Mouse (Mus musculus): Measurements from ENCODE around the gene Dyrk1a.

Dyrk1a gene

GRCm38 (mm10) chr16:94714483-94714882 lies 144.7 kb downstream of the Dyrk1a start:
- no peak for DNase-seq (ENCODE audit: low read depth, low spot score)

- DNase-seq (ENCODE audit: low read depth, low spot score), result no peak
These were observed 147.2 kb downstream of the Dyrk1a start for GRCm38 (mm10) chr16:94717051-94717450.

DNA sequence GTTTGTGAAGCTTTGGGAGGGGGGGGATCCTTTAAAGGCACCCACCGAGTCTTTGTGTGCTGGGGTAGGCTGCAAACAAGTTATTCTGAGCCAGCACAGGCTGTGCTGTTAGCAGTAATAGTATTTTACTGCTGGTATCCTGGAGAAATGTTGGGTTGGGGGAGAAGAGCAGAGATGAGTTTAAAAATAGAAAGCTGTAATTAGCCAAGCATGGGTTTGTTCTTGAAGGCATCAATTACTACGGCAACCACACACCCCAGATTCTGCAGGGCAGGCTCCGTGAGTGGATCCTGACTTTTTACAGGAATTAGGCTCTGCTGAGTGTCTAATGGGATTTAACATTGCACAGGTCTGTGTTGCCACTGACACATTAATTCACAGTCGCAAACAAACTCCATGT lies 149.1 kb downstream of the Dyrk1a start:
- DNase-seq (ENCODE audit: low read depth, low spot score), result no peak

DNA sequence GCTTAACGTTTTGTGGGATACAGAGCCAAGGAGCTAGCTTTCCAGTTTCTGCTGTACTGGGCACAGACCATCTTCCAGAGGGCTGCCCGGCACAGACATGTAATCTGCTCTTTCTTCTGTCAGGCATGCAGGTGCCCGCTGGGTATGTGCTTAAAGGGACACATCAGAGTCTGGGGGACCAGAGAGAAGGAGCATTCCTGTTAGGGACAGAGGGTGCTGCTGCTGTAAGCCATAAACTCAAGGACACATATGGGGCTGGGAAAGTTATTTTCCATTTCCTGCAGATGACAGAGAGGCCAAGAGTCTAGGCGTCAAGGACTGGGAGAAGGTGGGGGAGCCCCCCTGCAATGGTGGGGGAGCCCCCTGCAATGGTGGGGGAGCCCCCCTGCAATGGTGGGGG lies 149.7 kb downstream of the Dyrk1a start:
- no peak for DNase-seq (ENCODE audit: low read depth, low spot score)

DNA sequence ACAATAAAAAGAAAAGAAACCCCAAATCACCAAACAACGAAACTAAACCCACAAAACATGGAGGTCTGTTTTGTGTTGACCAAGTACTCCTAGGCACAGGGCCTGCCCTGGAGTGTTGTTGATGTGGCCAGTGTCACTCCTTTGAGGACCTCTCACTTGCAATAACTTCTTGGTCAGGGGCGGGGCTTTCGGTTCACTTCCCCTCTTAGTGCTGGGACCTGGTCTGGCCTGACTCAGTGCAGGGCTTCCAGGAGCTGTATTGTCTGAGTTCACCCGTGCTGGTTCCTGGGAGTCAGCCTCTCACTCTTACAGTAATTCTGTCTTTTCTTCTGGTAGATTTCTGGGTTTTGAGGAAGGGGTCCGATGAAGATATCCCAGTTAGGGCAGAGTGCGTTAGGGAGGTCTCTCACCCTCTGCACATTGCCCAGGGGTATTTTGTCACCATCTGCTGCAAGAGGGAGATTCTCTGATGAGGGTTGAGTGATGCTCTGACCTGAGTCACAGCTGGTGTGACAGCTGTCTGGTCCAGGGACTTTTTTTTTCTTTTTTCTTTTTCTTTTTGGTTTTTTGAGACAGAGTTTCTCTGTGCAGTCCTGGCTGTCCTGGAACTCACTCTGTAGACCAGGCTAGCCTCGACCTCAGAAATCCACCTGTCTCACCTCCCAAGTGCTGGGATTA lies 150.8 kb downstream of the Dyrk1a start:
- DNase-seq (ENCODE audit: low read depth, low spot score), result no peak

- DNase-seq (ENCODE audit: low read depth, low spot score), result no peak
These were observed 151.8 kb downstream of the Dyrk1a start for GRCm38 (mm10) chr16:94721549-94722006.

GRCm38 (mm10) chr16:94722936-94723335 lies 153.1 kb downstream of the Dyrk1a start:
- DNase-seq (ENCODE audit: low read depth, low spot score), result no peak

- DNase-seq (ENCODE audit: low read depth, low spot score), result peak; percentile 56
These were observed 154.3 kb downstream of the Dyrk1a start for GRCm38 (mm10) chr16:94724061-94724596.

GRCm38 (mm10) chr16:94724747-94725211 lies 155.0 kb downstream of the Dyrk1a start:
- DNase-seq (ENCODE audit: low read depth, low spot score), result peak; percentile 20

- no peak for DNase-seq (ENCODE audit: low read depth, low spot score)
These were observed 159.4 kb downstream of the Dyrk1a start for GRCm38 (mm10) chr16:94729236-94729635.

DNA sequence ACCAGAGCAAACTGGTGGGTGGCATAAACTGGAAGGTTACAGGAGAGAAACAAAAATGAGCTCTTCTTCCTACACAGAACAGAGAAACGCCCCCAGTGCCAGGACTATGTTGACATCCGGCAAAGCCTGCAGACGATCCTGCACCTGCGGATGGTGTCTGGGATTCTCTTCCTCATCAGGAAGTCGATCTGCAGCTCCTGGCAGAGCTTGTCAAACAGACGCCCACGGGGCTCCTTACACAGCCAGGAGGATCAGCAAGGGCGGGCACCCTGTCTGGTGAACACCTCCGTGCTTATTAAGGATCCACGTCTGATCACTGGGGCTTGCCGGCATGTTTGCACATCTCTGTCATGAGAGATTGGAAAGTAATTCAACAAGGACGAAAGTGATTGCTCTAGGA lies 161.2 kb downstream of the Dyrk1a start:
- DNase-seq (ENCODE audit: low read depth, low spot score), result no peak

DNA sequence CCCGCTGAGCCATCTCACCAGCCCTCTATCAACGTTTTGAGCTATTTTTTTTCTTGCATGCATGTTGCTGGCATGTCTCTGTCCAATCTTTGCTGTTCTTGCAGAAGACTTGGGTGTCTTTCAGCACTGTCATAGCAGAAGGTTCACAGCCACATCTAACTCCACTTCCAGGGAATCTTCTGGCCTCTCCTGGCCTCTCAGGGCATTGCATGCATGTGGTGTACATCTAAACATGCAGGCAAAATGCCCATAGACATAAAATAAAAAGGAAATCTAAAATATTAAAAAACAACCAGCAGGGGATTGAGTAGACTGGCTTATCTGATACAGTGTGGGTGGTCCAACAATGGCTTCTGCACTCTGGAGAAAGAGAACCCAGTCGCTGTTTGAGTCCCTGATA lies 165.7 kb downstream of the Dyrk1a start:
- DNase-seq (ENCODE audit: low read depth, low spot score), result no peak

GRCm38 (mm10) chr16:94736462-94737358 lies 166.9 kb downstream of the Dyrk1a start:
- DNase-seq (ENCODE audit: low read depth, low spot score), result no peak

DNA sequence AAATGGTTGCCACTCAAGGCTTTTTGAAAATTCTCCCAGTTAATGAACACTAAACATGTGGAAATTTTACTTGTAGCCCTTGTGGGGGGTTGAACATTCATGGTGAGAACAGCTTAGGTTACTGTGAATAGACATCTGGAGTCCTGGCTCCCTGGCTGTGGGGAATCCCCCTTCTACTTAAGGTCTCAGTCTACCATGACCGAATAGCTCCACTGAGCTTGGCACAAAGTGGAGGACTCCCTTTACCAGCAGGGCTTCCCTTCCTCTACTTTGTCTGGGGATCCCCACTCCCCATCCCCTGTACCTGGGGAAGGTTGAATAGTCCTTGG lies 167.5 kb downstream of the Dyrk1a start:
- no peak for DNase-seq (ENCODE audit: low read depth, low spot score)

DNA sequence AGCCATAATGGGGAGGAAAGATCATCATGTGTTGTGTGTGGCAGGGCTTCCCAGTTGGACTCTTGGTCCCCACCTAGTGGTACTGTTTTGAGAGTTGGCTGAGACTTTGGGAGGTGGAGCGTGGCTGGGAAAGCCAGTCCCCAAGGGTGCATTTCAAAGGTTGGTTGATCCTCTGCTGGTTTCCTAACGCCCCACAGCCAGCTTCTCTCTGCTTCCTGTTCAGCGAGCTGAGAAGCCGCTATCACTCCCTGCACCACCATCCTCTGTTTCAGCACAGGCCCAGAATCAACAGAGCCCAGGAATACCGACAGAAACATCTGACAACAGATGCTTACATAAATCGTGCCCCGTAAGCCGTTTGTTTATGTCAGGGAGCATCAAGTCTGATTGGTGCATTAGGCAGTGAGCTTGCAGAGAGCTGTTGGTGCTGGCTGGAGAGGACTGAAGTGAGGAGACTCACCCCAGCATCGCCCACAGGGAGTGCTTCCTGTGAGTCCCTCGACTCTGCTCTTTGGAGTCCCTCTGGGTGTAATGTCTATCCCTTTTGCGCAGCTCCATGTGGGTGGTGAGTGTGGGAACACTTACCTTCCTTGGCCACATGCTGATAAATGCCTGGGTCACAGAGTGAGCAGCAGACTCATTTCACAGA lies 174.2 kb downstream of the Dyrk1a start:
- peak; percentile 28 for DNase-seq (ENCODE audit: low read depth, low spot score)

DNA sequence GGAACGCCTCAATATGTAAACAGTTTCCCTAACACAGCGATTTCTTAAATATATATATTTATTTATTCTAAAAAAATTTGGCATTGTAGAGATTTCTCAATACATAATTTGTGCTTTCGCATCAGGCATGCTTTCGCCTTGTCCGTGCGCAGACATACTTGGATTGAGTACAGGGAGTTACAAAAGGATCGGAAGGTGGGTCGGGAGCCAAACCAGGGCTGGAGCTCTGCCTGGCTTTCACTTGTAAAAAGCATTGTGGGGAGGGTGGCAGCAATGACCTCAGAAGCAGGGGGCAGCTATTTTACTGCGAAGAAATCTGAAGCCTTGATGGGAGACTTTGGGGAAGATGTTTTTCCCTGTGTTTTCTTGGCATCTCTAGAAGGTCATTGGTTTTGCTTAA lies 175.2 kb downstream of the Dyrk1a start:
- DNase-seq (ENCODE audit: low read depth, low spot score), result no peak
